Mouse (Mus musculus) adrenal gland, adult (tissue): ENCODE measurements at regions not wholly inside any gene's neighbourhood (a gene's known extent, or its start where the extent isn't known, plus 50 kb on each side); places are given as distances from the start of the nearest gene placed in this dataset.
A peak's percentile ranks its signal among the peaks of the same experiment; 100 is the strongest.

Experiments
- DNase-seq, 2 experiments: peaks; one replicate each; pipeline ENCODE4 v3.0.0; 2022 to 2023; ENCODE audit warnings: low spot score in 1 of 2; ENCODE audit not compliant: inconsistent age in 2 of 2

GRCm38 (mm10) chr3:8440701-8441365 is 1169.1 kb downstream of the Zfp704 start:
- DNase-seq, result peak; percentile 15 to 83
